Mouse (Mus musculus) heart, embryonic 15.5 days (tissue): ENCODE measurements around the gene Grin2c. TPM values are rescaled to one million over a fixed set of nuclear protein-coding genes. Genes with fewer than 3 reads are reported as not detected.

Experiments
- ATAC-seq: fragments of 200-750 bp; cut with Nextera tagmentation; replicated peaks from 2 replicates; pipeline ENCODE4 v1.8.0; 2017; ENCODE audit warnings: low read depth, moderate TSS enrichment; ENCODE audit not compliant: insufficient number of reproducible peaks, insufficient read depth, low FRiP score
- H3K27ac ChIP-seq: fragments of 300-500 bp; sonication (generic); 2 replicates; pipeline ENCODE4 v1.5.1; 2015; ENCODE audit warnings: mild to moderate bottlenecking, inconsistent platforms
- H3K27me3 ChIP-seq: fragments of 300-500 bp; sonication (generic); 2 replicates; pipeline ENCODE4 v1.6.1; 2015; ENCODE audit warnings: inconsistent platforms
- H3K36me3 ChIP-seq: fragments of 300-500 bp; sonication (generic); 2 replicates; pipeline ENCODE4 v1.6.1; 2015; ENCODE audit warnings: mild to moderate bottlenecking, inconsistent platforms
- H3K4me1 ChIP-seq: fragments of 300-500 bp; sonication (generic); replicated peaks from 2 replicates; pipeline ENCODE4 v1.6.1; 2015; ENCODE audit warnings: inconsistent platforms
- H3K4me2 ChIP-seq: fragments of 300-500 bp; sonication (generic); 2 replicates; pipeline ENCODE4 v1.6.1; 2015; ENCODE audit warnings: inconsistent platforms, mild to moderate bottlenecking, moderate library complexity
- H3K4me3 ChIP-seq: fragments of 300-500 bp; sonication (generic); 2 replicates; pipeline ENCODE4 v1.5.1; 2015; ENCODE audit warnings: mild to moderate bottlenecking, inconsistent platforms
- H3K9ac ChIP-seq: fragments of 300-500 bp; sonication (generic); 2 replicates; pipeline ENCODE4 v1.6.1; 2015; ENCODE audit warnings: mild to moderate bottlenecking, inconsistent platforms
- H3K9me3 ChIP-seq: fragments of 300-500 bp; sonication (generic); replicated peaks from 2 replicates; pipeline ENCODE4 v1.6.1; 2016; ENCODE audit warnings: inconsistent platforms
- WGBS: fragments of 180-500 bp; shearing (Covaris S2); methylation state at CpG from one replicate; pipeline ENCODE4 v1.1.7; 2015; ENCODE audit warnings: mixed read lengths; 5-methylcytosine and 5-hydroxymethylcytosine counted together
- polyA plus RNA-seq: library from polyadenylated mRNA; unstranded; fragments of >200 nt; fragmentation: Nextera tagmentation; extraction: Ambion mirVana; gene quantifications from 2 replicates; pipeline ENCODE4 v1.2.1, GENCODE M21; 2015

The Grin2c gene
- polyA plus RNA-seq, 1 experiment from 2014 or later, result 0.10 TPM

DNA sequence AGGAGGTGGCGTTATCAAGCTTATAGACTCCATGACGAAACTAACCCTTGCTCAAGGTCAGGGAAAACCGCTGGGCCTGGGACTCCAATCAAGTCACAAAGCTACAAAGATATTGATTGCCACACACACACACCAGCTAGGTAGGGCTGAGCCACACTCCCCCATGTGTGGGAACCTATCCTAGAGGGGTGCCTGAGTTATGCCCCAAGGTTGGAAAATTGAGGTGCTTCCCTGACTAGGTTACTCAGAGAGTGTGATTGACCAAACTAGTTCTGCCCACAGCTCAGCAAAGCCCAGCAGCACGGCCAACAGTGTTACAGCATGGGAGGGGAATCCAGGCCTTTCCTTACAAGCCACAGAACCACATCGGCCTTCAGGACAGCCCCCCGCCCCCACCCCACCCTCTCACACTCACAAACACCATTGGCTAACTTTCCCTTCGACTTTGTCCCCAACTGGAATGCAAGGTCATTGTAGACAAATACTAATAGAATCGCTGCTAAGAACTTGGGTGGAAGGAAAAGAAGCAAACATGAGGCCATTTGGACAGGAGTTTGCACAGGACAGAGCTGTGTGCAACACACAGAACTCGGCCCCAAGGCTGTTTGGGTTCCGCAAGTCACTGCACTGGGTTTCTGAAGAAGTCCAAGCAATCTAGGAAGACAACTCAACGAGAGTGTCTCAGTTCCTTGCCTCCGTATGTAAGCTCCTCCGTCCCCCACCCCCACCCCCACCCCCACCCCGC lies 25.8 kb upstream of the Grin2c start:
- no peaks in the 10 kb centered on the region for H3K36me3 ChIP-seq
- no peak overlapping the region for H3K4me2 ChIP-seq
- ATAC-seq, result no peak
- no peak overlapping the region for H3K27ac ChIP-seq
- H3K4me1 ChIP-seq, result peaks cover 28% of the 10 kb centered on the region
- WGBS, result 49% methylated on average over 14 of the region's 14 CpGs
- H3K9ac ChIP-seq, result no peak overlapping the region
- peaks cover 16% of the 10 kb centered on the region for H3K27me3 ChIP-seq
- H3K9me3 ChIP-seq, result no peaks in the 10 kb centered on the region
- H3K4me3 ChIP-seq, result no peak overlapping the region

DNA sequence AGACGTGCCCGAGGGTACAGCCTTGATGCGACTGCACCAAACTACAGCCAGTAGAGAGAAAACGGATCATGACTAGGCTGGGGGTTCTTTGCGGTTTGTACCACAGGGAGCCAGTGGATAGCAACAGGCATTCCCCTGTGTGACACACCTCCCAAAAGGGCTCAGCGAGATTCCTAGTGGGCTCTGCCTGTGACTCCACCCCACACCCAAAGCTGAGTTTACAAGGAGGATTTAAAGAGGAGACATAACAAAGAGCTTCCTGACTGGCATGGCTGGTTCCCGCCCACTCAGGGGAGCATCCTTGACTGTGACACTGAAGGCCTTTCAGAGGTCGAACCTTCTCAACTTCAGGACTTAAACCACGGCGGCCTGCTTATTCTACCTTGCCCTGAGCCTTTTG lies 24.5 kb upstream of the Grin2c start:
- H3K9me3 ChIP-seq, result no peaks in the 10 kb centered on the region
- WGBS, result 77% methylated on average over 10 of the region's 10 CpGs
- no peak overlapping the region for H3K4me3 ChIP-seq
- no peaks in the 10 kb centered on the region for H3K36me3 ChIP-seq
- H3K4me1 ChIP-seq, result peaks cover 17% of the 10 kb centered on the region
- no peak overlapping the region for H3K4me2 ChIP-seq
- no peak for ATAC-seq
- no peak overlapping the region for H3K9ac ChIP-seq
- peaks cover 3% of the 10 kb centered on the region for H3K27me3 ChIP-seq
- 0 out of 2 replicates have a peak overlapping the region, but pooled peaks have one; percentile 13 for H3K27ac ChIP-seq

DNA sequence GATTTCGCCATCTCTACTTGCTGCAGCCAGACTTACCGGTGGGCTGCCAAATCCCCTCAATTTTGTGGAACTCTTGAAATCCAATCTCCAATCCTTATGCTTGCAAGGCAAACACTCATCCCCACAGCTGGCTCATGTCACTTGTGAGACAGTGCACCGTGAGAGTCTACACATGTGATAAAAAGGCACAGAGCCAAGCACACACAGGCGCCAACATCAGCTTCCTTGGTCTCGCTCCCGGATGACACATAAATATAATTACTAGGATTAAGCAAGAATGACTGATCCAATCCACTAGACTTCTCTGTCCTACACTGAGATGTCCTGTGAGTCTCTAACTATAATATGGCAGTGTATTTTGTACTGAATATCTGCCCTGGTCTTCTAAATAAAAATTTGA lies 23.9 kb upstream of the Grin2c start:
- Histone ChIP-seq H3K4me2 (no peak overlapping the region), H3K27ac (peak overlapping the region; percentile 53), H3K9me3 (no peaks in the 10 kb centered on the region), H3K27me3 (no peaks in the 10 kb centered on the region), H3K4me3 (no peak overlapping the region), H3K9ac (no peak overlapping the region), H3K36me3 (no peaks in the 10 kb centered on the region), H3K4me1 (peaks cover 17% of the 10 kb centered on the region)
- ATAC-seq, result peak; percentile 48; the same call in 1 of the 2 replicates
- WGBS, result 37% methylated on average over 6 of the region's 6 CpGs

DNA sequence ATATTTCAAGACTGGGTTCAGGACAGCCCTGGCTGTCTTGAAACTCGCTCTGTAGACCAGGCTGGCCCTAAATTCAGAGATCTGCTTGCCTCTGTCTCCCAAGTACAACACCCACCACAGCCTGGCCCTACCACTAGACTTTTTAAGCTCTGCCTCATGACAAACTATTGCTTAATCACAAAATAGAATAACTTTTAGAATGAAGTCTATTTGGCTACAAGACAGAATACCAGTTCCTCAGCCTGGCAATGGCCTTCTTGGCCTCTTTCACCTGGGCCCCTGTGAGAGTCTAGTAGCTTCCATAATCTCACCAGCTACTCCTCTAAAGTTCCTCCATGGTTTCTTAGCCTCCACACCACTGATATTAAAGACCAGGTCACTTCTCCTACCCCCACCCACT lies 23.3 kb upstream of the Grin2c start:
- no peak overlapping the region for H3K9ac ChIP-seq
- peaks cover 20% of the 10 kb centered on the region for H3K4me1 ChIP-seq
- H3K27me3 ChIP-seq, result no peaks in the 10 kb centered on the region
- WGBS, result 89% methylated on average over 1 of the region's 1 CpGs
- no peaks in the 10 kb centered on the region for H3K9me3 ChIP-seq
- peak overlapping the region; percentile 53 for H3K27ac ChIP-seq
- H3K4me3 ChIP-seq, result no peak overlapping the region
- no peak overlapping the region for H3K4me2 ChIP-seq
- no peaks in the 10 kb centered on the region for H3K36me3 ChIP-seq
- no peak for ATAC-seq

DNA sequence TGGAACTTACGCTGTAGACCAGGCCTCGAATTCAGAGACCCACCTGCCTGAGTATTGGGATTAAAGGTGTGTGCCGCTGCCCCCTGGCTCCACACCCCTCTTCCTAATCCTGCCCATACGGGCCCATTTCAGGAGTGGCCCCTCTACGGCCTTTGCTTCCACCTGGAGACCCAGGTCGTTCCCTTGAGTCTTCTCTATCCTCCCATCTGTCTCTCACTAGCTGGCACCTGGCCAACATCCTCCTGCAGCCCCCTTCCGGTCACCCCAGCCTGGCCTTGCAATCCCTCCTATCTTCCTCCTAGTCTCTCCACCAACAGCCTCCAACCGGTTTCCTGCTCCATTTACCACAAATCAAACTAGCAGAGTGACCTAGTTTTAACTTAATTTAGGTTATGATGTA lies 22.8 kb upstream of the Grin2c start:
- Histone ChIP-seq H3K36me3 (no peaks in the 10 kb centered on the region), H3K27ac (0 out of 2 replicates have a peak overlapping the region, but pooled peaks have one; percentile 53), H3K9me3 (no peaks in the 10 kb centered on the region), H3K4me3 (no peak overlapping the region), H3K9ac (no peak overlapping the region), H3K4me2 (no peak overlapping the region), H3K4me1 (peaks cover 20% of the 10 kb centered on the region), H3K27me3 (no peaks in the 10 kb centered on the region)
- ATAC-seq, result no peak
- 72% methylated on average over 8 of the region's 8 CpGs for WGBS

DNA sequence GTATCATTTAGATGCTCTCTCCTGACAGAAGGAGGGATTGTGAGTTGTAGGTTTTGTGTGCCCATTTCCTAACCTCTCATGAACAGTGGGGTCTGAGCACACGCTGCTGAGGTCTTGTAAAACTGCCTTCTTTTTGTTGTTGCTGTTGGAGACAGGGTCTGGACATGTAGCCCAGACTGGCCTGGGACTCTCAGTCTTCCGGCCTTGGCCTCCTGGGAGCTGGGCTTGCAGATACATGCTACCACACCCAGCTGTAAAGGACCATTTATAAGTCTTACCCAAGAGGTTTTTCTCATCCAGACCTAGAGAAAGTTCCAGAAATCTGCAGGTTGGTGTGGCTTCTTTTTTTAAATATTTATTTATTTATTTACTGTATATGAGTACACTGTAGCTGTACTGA lies 21.3 kb upstream of the Grin2c start:
- Histone ChIP-seq H3K27me3 (no peaks in the 10 kb centered on the region), H3K4me1 (peaks cover 20% of the 10 kb centered on the region), H3K4me3 (no peak overlapping the region), H3K9me3 (no peaks in the 10 kb centered on the region), H3K36me3 (no peaks in the 10 kb centered on the region), H3K9ac (no peak overlapping the region), H3K27ac (no peak overlapping the region), H3K4me2 (no peak overlapping the region)
- ATAC-seq, result no peak
- WGBS, result 79% methylated on average over 2 of the region's 2 CpGs

DNA sequence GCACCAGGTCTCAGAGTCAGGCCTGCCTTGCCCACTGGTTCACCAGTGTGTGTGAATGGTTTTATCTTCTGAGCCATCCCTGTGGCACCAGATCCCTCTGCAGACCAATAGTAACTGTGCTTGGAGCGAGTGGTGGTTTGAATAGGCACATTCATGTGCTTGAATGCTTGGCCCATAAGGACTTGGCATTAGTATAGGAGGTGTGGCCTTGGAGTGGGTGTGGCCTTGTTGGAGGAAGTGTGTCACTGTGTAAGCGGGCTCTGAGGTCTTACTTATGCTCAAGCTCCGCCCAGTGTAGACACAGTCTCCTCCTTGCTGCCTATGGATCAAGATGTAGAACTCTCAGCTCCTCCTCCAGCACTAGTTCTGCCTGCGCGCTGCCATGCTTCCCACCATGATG lies 20.3 kb upstream of the Grin2c start:
- no peaks in the 10 kb centered on the region for H3K9me3 ChIP-seq
- no peak overlapping the region for H3K9ac ChIP-seq
- H3K4me1 ChIP-seq, result peaks cover 15% of the 10 kb centered on the region
- no peaks in the 10 kb centered on the region for H3K36me3 ChIP-seq
- no peaks in the 10 kb centered on the region for H3K27me3 ChIP-seq
- H3K4me2 ChIP-seq, result no peak overlapping the region
- no peak overlapping the region for H3K27ac ChIP-seq
- ATAC-seq, result no peak
- no peak overlapping the region for H3K4me3 ChIP-seq
- 85% methylated on average over 5 of the region's 5 CpGs for WGBS

DNA sequence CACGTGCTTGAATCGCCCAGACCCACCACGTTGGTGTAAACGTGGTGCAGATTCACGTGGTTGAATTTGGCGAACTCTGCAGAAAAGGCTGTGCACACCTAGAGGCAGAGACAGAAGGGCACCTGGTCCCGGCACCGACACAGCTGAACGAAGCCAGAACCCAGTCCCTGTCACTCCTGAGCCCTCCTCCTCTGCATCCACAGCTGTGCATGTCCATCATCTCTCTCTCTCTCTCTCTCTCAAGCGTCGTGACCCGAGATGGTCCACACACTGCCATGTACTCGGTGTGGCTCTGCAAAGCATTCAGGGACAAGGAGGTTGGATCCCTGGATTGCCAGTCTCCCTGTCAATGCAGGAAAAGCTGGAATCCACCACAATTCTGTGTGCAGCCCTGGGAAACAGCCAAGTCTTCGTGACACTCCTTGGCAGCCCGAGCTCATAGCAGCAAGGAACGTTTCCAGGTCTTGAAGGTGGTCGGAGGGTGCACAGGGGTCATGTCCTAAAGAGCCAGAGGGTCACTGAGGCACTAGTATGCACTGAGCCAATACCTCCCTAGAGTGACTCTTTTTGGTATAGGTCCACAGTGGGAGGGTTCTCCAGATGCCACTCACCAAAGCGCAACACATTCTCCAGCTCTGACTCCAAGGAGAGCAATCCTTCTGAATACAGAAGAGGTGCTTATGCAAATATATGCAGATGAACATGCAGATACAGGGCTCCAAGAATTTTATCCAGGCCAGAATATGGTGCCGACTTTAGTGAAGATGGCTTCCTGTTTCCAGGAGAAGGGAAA lies 19.4 kb upstream of the Grin2c start:
- no peaks in the 10 kb centered on the region for H3K36me3 ChIP-seq
- no peaks in the 10 kb centered on the region for H3K27me3 ChIP-seq
- no peak overlapping the region for H3K4me3 ChIP-seq
- H3K9ac ChIP-seq, result no peak overlapping the region
- ATAC-seq, result no peak
- 68% methylated on average over 19 of the region's 19 CpGs for WGBS
- H3K27ac ChIP-seq, result no peak overlapping the region
- H3K4me2 ChIP-seq, result no peak overlapping the region
- H3K9me3 ChIP-seq, result no peaks in the 10 kb centered on the region
- H3K4me1 ChIP-seq, result peaks cover 16% of the 10 kb centered on the region

DNA sequence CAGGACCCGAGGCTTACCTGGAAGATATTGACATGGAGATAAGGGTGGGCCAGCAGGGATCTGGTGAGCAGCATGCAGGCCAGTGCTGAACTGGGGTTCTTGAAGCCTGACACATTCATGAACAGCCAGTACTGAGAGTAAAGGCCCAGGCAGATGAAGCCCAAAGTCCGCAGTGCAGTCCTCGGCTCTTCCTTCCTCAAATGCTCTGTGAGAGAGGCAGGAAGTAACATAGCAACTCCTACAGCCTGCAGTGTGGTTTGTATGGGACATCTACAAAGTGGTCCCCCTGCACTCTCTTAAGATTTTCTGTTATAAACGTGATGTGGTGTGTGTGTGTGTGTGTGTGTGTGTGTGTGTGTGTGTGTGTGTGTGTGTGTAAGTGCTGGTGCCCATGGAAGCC lies 18.2 kb upstream of the Grin2c start:
- Histone ChIP-seq H3K9ac (no peak overlapping the region), H3K36me3 (no peaks in the 10 kb centered on the region), H3K4me1 (peaks cover 9% of the 10 kb centered on the region; the same call in 1 of the 2 replicates), H3K9me3 (no peaks in the 10 kb centered on the region), H3K27me3 (no peaks in the 10 kb centered on the region), H3K4me2 (no peak overlapping the region), H3K4me3 (no peak overlapping the region), H3K27ac (no peak overlapping the region)
- no peak for ATAC-seq
- 42% methylated on average over 4 of the region's 4 CpGs for WGBS

DNA sequence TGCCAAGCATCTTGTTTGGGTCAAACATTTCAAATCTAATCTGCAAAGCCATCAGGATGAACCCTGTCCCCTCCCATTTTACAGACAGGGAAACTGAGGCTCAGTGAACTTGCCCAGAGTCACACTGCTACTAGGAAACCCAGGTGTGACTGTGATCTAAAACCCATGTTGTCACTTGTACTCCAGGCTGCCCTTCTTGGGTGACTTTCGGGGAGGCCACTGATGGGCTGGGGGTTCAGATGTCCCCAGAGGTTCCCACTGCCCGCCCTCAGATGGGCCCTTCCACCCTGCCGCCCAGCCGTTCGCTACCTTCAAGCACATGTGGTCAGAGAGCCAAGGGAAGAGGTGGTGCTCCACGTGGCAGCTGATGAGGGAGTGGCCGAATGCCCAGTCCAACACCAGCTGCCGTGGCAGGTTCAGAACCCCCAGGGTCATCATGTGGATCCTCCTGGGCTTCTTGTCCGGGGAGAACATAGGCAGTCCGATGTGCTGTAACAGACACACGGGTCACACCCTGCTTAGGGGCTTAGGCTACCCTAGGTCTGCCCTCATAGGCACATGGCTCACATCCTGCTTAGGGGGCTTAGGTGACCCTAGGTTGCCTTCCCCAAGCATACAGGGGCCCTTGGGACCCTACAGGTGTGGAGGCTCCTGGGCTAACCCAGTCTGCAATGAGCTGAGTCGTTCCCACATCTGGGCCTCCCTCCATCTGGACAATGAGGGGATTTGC lies 17.0 kb upstream of the Grin2c start:
- Histone ChIP-seq H3K4me2 (no peak overlapping the region), H3K9ac (no peak overlapping the region), H3K4me1 (peaks cover 6% of the 10 kb centered on the region; the same call in 1 of the 2 replicates), H3K4me3 (no peak overlapping the region), H3K9me3 (no peaks in the 10 kb centered on the region), H3K36me3 (no peaks in the 10 kb centered on the region), H3K27ac (no peak overlapping the region), H3K27me3 (no peaks in the 10 kb centered on the region)
- 87% methylated on average over 12 of the region's 12 CpGs for WGBS
- ATAC-seq, result no peak

DNA sequence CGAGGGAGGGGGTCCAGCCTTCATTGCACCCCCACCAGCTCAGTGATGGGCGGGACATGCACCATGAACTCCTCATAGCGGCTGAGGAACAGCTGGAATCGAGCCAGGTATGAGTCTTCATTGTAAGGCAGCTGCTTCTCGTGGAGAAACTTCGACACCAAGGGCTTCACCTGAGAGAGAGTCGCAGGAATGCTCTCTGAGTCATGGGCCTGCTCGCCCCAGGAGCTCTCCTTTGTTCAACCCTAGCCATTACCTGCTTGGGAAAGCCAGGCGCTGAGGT lies 16.4 kb upstream of the Grin2c start:
- H3K36me3 ChIP-seq, result no peaks in the 10 kb centered on the region
- no peak overlapping the region for H3K4me3 ChIP-seq
- H3K27me3 ChIP-seq, result no peaks in the 10 kb centered on the region
- ATAC-seq, result no peak
- no peak overlapping the region for H3K4me2 ChIP-seq
- no peak overlapping the region for H3K9ac ChIP-seq
- 63% methylated on average over 9 of the region's 9 CpGs for WGBS
- H3K4me1 ChIP-seq, result peaks cover 6% of the 10 kb centered on the region; the same call in 1 of the 2 replicates
- H3K27ac ChIP-seq, result no peak overlapping the region
- H3K9me3 ChIP-seq, result no peaks in the 10 kb centered on the region
